Mouse (Mus musculus): ENCODE results near the gene Ly9.

Ly9 gene

DNA sequence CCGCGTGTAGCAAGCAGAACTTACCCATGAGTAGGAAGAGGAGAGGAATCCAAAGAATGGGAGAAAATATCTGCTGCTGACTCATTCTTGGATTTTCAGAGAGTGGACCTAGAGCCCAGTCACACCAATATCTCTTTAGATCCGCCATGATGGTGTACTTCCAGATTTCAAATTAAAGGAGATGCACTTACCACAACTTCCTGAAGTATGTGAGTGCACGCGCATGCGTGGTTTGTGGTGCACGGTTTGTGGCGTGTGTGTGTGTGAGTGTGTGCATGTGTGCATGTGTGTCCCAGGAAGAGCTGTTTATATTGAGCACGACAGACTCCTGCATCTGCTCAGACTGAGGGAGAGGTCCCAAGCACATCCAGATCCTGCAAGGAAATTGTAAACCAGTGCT lies at the start of gene Ly9:
Ly9 (minus strand) TSS at position 235 of the 400 bp plus-strand sequence.
- peak; percentile 55 for DNase-seq

DNA sequence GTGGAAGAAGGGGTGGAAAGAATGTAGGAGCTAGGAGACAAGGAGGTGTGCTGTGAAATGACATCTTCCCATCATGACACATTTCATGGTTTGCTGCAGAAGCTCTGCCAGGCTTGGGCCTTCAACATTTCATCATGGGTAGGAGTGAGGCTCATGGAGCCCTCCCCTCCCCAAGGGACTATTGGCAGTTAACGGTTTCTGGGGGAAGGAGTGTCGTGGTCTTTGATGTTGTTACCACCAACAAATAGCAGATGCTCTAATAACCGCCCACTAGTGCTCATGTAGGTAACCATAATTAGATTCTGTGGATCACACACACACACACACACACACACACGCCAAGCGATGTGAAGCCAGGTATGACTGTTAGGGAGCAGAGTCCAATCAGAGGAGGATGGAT lies 45.5 kb upstream of the Ly9 start, which contains the start of gene Slamf7:
Slamf7 (minus strand) TSS at position 302 of the 400 bp plus-strand sequence.
- DNase-seq, result no peak

- no peak for DNase-seq
These were observed 41.6 kb upstream of the Ly9 start for GRCm38 (mm10) chr1:171648840-171649239.

- DNase-seq, result no peak
These were observed 40.5 kb upstream of the Ly9 start for GRCm38 (mm10) chr1:171647716-171648115.

- no peak for DNase-seq
These were observed 39.3 kb upstream of the Ly9 start for GRCm38 (mm10) chr1:171646429-171646940.

DNA sequence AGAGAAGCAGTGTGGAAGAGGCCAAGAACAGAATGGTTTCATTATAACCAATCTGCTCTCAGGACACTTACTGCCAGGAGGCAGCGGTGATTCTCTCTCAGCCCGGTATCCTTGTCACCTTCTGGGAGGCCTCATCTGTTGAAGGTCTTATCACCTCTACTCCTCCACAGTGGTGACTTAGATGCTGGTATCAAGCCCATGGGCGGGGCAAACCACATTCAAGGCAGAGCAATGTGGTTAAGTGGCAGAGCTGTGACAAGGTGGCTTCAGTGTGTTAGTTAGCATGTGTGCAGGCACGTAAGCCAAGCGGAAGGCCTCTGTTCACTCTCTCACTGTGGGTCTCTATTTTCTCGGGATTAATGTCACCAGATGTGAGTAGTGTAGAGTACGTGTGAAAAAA lies 36.4 kb upstream of the Ly9 start:
- no peak for DNase-seq

DNA sequence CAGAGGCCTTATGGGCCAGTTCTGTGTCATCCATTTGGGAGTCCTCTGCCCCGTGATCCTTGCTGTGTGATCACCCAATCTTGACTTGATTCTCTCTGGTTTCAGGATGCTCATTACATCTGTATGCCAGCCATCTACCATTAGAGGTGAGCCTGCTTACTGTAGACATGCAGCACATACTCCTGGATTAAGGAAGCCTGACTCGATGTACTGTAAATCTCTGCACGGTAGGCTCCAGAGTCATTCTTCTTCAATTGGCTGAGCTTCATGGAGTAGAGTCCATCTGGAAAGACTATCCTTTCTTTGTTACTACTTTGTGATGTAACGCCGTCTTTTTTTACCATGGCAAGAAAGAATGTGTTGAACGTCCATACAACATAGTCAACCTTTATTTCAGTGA lies 33.6 kb upstream of the Ly9 start:
- DNase-seq, result no peak

GRCm38 (mm10) chr1:171638686-171639085 lies 31.5 kb upstream of the Ly9 start:
- DNase-seq, result no peak

DNA sequence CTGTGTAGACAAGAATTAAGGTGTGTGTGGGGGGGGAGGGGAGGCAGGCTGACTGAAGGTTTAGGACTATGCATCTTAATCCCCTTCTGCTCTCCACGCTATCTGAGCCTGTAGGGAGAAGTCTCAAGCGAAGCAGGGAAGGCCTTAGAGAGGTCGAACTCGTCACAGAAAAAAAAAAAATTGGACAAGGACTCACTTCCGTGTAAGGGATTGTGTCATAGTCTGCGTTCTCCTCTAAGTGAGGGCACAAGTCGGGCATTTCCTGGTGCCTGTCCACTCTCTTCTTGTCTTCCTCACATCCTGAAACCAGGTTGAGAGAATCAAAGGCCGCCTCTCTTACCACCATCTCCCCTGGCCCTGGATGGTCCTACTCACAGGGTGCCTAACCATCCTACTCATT lies 29.9 kb upstream of the Ly9 start:
- no peak for DNase-seq

- DNase-seq, result no peak
These were observed 28.5 kb upstream of the Ly9 start for GRCm38 (mm10) chr1:171635696-171636095.

GRCm38 (mm10) chr1:171631447-171631846 lies 24.2 kb upstream of the Ly9 start:
- DNase-seq, result peak; percentile 54

GRCm38 (mm10) chr1:171630912-171631311 lies 23.7 kb upstream of the Ly9 start:
- no peak for DNase-seq

- DNase-seq, result no peak
These were observed 22.8 kb upstream of the Ly9 start for GRCm38 (mm10) chr1:171630041-171630440.

- DNase-seq, result no peak
These were observed 22.0 kb upstream of the Ly9 start for GRCm38 (mm10) chr1:171629168-171629567.

DNA sequence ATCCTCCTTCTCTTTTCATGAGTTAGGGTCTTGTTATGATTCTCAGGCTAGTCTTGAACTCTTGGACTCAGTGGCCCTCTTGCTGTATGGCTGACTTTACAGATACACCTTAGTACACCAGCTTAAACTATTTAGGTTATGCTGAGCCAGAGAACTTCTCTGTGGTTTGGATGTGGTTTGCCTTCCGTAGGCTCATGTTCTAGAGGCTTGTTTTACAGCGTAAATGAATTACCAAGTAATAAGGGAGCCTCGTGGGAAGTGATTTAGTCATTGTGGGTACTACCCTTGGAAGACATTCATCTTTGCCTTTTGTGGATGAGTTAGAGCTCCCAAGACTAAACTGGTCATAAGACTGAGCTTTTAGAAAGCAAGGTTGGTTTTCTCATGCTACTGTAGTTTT lies 20.6 kb upstream of the Ly9 start:
- no peak for DNase-seq

GRCm38 (mm10) chr1:171620091-171620490 lies 12.9 kb upstream of the Ly9 start:
- no peak for DNase-seq

DNA sequence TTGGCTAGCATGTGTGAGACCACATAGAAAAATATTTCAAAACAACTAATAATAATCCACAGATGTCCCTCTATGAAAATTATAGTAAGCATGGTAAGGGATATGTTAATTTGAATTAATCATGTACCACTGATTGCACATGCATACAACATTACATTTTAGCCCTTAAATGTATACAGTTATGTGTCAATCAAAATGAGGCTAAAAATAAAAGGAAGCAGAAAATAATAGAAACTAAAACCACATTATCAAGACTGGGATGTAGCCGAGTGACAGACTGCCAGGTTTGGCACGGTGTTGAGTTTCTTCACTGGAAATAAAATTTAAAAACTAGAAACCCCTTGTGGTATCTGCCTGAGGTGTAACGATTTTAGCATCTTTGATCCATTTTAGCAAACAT lies 12.4 kb upstream of the Ly9 start:
- DNase-seq, result no peak

- peak; percentile 77 for DNase-seq
These were observed 11.8 kb upstream of the Ly9 start for GRCm38 (mm10) chr1:171619001-171619400.

DNA sequence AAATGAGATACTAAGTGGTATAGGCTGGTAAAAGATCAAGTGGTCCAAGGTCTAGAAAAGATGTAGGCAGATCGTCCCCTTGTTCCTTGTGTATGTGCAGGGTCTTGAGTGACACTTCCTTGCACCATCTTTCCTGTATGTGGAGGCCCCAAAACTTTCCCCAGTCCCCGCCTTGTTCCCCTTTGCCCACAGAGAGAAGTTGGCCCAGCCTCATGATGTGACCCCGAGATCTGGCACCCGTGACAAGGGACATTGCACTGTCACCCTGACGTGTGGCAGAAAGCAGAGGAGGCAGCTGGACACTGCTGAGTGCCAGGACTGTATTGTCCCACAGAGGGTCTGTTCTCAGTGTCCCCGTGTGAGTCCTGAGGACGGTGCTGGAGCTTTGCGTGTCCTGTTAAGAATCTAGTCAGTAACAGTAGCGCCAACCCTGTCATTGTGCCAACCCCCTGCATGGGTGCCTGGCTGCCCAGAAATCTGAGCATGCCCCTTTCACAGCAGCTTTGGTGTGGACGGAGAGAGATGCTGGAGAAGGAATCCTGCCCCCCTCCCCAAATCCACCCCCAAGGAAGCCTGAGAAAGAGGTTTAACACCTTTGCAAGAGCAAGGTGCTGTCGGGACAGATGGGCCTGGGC lies 9.8 kb upstream of the Ly9 start:
- peak; percentile 49 for DNase-seq

- DNase-seq, result peak; percentile 47
These were observed 6.8 kb upstream of the Ly9 start for GRCm38 (mm10) chr1:171613962-171614361.

- DNase-seq, result peak; percentile 41
These were observed 3.6 kb upstream of the Ly9 start for GRCm38 (mm10) chr1:171610781-171611180.

DNA sequence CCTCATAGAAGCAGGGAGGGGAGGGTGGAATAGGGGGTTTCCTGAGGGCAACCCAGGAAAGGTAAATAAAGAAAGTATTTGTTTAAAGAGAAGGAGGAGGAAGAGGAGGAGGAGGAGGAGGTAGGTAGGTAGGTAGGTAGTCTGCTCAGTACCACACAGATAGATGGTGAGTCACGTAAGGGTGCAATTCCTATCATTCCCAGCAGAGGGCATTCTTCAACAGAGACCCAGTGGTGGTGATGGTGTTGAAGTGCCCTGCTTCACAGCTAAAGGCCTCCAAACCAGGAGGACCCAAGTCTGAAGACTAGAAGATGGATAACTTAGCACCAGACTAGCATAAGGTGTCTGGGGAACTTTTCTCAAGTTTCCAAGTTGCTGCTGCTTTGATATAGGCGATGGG lies 2.8 kb upstream of the Ly9 start:
- peak; percentile 28 for DNase-seq

DNA sequence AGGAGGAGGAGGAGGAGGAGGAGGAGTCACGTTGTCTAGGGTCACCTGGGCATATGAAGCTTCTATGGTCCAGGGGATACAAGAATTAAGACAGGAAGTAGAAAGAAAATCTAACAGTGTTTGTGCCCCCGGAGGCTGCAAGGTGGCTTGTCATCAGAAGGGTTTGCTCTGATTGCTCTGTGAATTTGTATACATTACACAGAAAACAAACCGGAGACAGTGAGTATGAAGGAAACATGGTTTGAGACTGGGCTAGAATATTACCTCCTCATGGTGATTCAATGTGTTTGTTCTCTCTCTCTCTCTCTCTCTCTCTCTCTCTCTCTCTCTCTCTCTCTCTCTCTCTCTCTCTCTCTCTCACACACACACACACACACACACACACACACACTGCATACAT lies 554 bp downstream of the Ly9 start:
- DNase-seq, result no peak

DNA sequence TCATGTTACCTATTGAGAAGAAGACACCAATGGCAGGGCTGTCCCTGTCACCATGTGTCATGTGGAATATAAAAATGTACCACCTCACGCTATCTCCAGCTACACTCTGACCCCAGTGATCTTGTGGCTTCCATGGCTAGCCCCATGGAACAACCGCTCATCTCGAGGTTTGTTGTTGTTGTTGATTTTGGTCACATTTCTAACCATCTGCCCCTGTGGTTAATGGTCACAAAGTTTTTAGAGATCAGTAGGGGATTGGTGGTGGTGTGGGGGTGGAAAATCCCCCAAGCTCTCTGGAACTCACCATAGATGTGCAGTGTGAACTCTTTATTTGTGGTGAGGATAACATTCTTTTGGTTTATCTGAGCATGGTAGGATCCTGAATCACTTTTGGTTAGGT lies 2.5 kb downstream of the Ly9 start:
- DNase-seq, result no peak

GRCm38 (mm10) chr1:171584584-171584983 lies 22.6 kb downstream of the Ly9 start:
- no peak for DNase-seq

Measured in lung, postnatal 36 days (tissue).